Mouse (Mus musculus) C2C12 (cell line): Measurements from ENCODE around the gene Calcoco2. TPM values are rescaled to one million over a fixed set of nuclear protein-coding genes. Genes with fewer than 3 reads are reported as not detected.
"Not testable (repeated sequence)": the region's sequence is repeated elsewhere in the genome, so short reads cannot be mapped to it uniquely, and the experiment has no call there.

ENCODE experiments used
- H3K27me3 ChIP-seq: one replicate; pipeline ENCODE4 v1.6.1; 2011; ENCODE audit not compliant: control insufficient read depth, insufficient read depth, insufficient read length
- H3K36me3 ChIP-seq: one replicate; pipeline ENCODE4 v1.6.1; 2011; ENCODE audit not compliant: control insufficient read depth, insufficient read depth
- H3K4me3 ChIP-seq: one replicate; pipeline ENCODE4 v1.5.1; 2011; ENCODE audit warnings: mild to moderate bottlenecking, control low read depth; ENCODE audit not compliant: poor library complexity, insufficient read depth, severe bottlenecking
- H3K79me2 ChIP-seq: one replicate; pipeline ENCODE4 v1.6.1; 2011; ENCODE audit not compliant: control insufficient read depth, insufficient read depth
- H3K79me3 ChIP-seq: one replicate; pipeline ENCODE4 v1.6.1; 2011; ENCODE audit warnings: low read depth, control low read depth
- H3ac ChIP-seq: one replicate; pipeline ENCODE3; 2011; ENCODE audit warnings: low read depth; ENCODE audit not compliant: control insufficient read depth, insufficient read length
- CEBPB ChIP-seq: IDR thresholded peaks from one replicate; pipeline ENCODE4 v1.6.1; 2011; ENCODE audit warnings: low read depth, mild to moderate bottlenecking, control low read depth, moderate library complexity
- CTCF ChIP-seq: IDR thresholded peaks from one replicate; pipeline ENCODE4 v1.5.1; 2011; ENCODE audit not compliant: control insufficient read depth, insufficient read depth, insufficient read length
- FOSL1 ChIP-seq: IDR thresholded peaks from one replicate; pipeline ENCODE4 v1.8.0; 2011; ENCODE audit warnings: mild to moderate bottlenecking, low read length; ENCODE audit not compliant: poor library complexity, insufficient read depth, severe bottlenecking
- MAX ChIP-seq: IDR thresholded peaks from one replicate; pipeline ENCODE4 v1.6.1; 2011; ENCODE audit warnings: mild to moderate bottlenecking, control low read depth
- MYOD1 ChIP-seq: IDR thresholded peaks from one replicate; pipeline ENCODE4 v1.6.1; 2011; ENCODE audit warnings: low read depth; ENCODE audit not compliant: control insufficient read depth, insufficient read length
- MYOG ChIP-seq: IDR thresholded peaks from one replicate; pipeline ENCODE4 v1.6.1; 2011; ENCODE audit not compliant: control insufficient read depth, insufficient read length; ENCODE audit errors: extremely low read depth
- USF1 ChIP-seq: IDR thresholded peaks from one replicate; pipeline ENCODE4 v1.6.1; 2011; ENCODE audit warnings: low read depth, mild to moderate bottlenecking, control low read depth, moderate library complexity
- polyA plus RNA-seq: library from polyadenylated mRNA; unstranded; fragments of >200 nt; fragmentation: generic; extraction: Trizol; gene quantifications from one replicate; pipeline ENCODE4 v1.2.1, GENCODE M21; 2012; ENCODE audit warnings: missing spikeins

Gene Calcoco2
- polyA plus RNA-seq, 1 experiment, result 0.02 TPM

DNA sequence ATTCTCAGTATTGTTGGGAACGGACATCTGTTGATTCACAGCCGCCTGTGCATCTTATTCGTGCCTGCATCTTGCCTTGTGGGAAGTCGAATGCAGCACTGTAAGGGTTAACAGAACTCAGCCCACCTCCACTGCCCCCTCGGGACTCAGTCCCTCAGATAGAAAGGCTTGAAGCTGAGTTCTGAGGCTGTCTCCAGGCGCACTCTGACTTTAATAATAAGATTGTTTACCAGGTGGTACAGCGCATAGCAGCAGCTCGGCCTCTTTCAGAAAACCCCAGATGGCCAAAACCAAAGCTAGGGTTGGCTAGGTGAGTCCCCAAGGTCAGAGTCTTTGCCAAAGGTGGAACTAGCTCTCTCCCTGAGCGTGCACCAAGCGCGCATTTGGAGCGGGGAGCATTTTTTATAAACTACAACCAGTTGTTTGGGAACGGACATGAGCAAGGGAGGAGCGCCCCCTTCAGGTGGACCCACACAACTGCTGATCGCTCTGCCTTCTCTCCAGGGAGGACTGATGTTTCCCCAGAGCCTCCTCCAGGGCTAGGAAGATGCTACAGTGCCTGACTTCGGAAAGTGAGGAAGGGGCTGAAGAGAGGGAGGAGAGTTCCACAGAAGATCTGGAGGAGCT is 21.6 kb upstream of the Calcoco2 start, which contains the start of gene Ttll6:
Ttll6 (plus strand) TSS at position 548 of the 627 bp plus-strand sequence.
- peaks cover 15% of the 10 kb centered on the region for H3K27me3 ChIP-seq
- TF ChIP-seq CTCF (peak; percentile 87), FOSL1 (no peak), CEBPB (no peak), USF1 (no peak), MYOD1 (no peak), MAX (no peak), MYOG (no peak)

DNA sequence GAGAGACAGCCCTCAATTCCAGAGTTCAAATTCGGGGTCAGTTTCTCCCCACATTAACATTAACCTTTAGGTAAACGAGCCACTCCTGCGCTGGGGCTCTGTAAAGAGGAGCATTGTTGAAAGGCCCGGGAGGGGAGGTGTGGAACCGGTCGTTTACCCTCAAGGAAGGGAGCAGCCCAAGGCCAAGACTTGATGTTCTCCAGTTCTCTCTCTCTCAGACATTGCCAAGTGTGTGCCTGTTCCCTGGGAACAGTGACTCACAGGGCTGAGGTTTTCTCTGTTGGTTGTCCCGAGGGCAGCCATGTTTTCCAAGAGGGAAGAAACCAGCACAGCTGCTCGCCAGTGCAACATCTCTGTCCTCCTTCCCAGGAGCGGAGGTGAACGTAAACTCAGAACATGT is 18.8 kb upstream of the Calcoco2 start:
- TF ChIP-seq USF1, result no peak
- no peak for TF ChIP-seq MYOD1
- TF ChIP-seq FOSL1, result no peak
- no peak for TF ChIP-seq CEBPB
- TF ChIP-seq MAX, result no peak
- no peak for TF ChIP-seq CTCF
- TF ChIP-seq MYOG, result no peak

More for the DNA sequence above, 21.6 kb upstream of the Calcoco2 start, which contains the start of gene Ttll6:
- no peaks in the 10 kb centered on the region for H3K79me3 ChIP-seq
- H3K4me3 ChIP-seq, result no peak within 1 kb of the TSS
- H3ac ChIP-seq, result no peak within 1 kb of the TSS
- no peaks in the 10 kb centered on the region for H3K79me2 ChIP-seq
- no peaks in the 10 kb centered on the region for H3K36me3 ChIP-seq

DNA sequence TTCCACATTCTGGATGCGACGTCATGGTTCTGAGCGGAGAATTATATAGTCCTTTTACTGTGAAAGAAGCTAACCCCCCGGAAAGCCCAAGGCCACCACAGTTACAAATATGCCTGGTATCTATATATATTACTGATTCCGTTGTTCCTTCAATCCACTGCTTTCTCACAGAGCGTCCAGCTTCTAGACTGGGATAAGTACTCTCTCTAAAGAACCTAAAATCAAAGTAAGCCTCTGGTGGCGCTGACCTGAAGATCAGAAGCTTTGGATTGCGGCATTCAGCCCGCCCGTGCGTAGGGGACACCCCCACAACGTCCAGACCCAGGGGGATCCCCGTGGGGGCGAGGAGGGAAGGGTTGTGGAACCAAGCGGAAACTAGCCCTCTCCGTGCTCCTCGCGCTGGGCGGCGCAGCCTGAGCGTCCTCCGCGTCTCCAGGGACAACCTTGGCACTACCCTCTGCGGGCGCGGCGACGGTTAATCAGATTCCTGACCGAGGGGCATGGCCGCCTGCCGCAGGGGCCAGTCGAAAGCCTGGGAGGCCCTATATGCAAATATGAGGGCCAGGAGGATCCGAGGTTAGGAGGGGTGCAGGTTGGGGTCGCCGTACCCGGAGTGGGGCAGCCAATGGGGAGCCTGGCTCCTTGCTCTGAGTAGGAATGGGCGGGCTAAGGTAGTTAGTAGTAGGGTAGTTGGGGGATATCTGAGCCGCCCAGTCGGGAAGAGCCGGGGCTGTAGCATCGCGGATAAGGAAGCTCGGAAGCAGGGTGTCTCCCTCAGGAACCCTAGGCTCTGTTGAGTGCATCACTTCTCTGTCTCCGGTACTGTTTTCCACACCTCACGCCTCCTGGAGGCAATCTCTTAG is 12.5 kb upstream of the Calcoco2 start:
- no peaks in the 10 kb centered on the region for H3K36me3 ChIP-seq
- H3K79me2 ChIP-seq, result no peaks in the 10 kb centered on the region
- TF ChIP-seq MYOG (no peak), MYOD1 (no peak), MAX (no peak), FOSL1 (no peak), CEBPB (no peak), CTCF (no peak), USF1 (no peak)
- H3K4me3 ChIP-seq, result peak overlapping the region; percentile 15
- no peaks in the 10 kb centered on the region for H3K27me3 ChIP-seq
- no peaks in the 10 kb centered on the region for H3K79me3 ChIP-seq
- H3ac ChIP-seq, result peak overlapping the region; percentile 80

More for the DNA sequence above, 18.8 kb upstream of the Calcoco2 start:
- Histone ChIP-seq H3K79me3 (no peaks in the 10 kb centered on the region), H3K36me3 (no peaks in the 10 kb centered on the region), H3K27me3 (peaks cover 11% of the 10 kb centered on the region), H3K79me2 (no peaks in the 10 kb centered on the region), H3K4me3 (no peak overlapping the region), H3ac (no peak overlapping the region)

DNA sequence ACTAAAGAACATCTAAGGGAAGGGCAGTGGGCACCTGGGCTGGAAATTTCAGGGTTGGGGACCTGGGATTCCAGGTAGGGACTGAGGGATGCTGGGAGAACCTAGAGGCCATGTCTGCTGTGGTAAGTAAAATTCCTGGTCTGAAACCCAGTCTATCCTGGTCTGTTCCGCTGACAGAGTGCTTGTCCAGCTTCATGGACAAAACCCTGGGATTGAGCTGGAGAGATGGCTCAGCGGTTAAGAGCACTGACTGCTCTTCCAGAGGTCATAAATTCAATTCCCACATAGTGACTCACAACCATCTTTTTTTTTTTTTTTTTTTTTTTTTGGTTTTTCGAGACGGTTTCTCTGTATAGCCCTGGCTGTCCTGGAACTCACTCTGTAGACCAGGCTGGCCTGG is 11.0 kb upstream of the Calcoco2 start:
- H3K79me3 ChIP-seq, H3K36me3 ChIP-seq, H3K27me3 ChIP-seq, H3K4me3 ChIP-seq, H3K79me2 ChIP-seq, H3ac ChIP-seq: not testable (repeated sequence)
- TF ChIP-seq FOSL1, result peak; percentile 19

DNA sequence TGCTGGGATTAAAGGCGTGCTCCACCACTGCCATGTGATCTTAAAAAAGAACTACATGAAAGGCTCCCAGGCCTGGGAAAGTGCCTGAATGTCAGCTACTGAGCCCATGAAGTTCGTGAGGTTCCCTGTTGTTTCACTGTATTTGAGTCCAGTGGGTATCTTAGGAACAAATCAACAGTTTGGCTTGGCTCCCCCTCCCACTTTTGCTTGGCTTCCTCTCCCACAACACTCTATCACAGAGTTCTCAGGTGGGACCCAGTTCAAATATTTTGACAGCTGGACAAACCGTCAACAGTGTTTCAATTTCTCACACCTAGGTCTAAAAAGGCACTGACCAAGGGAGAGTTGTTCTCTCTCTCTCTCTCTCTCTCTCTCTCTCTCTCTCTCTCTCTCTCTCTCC is 7.6 kb upstream of the Calcoco2 start:
- Histone ChIP-seq H3K79me2 (no peaks in the 10 kb centered on the region), H3K27me3 (no peaks in the 10 kb centered on the region), H3ac (no peak overlapping the region), H3K79me3 (no peaks in the 10 kb centered on the region), H3K4me3 (no peak overlapping the region), H3K36me3 (no peaks in the 10 kb centered on the region)
- TF ChIP-seq USF1 (no peak), MYOD1 (no peak), FOSL1 (no peak), MYOG (no peak), MAX (no peak), CEBPB (no peak), CTCF (no peak)

DNA sequence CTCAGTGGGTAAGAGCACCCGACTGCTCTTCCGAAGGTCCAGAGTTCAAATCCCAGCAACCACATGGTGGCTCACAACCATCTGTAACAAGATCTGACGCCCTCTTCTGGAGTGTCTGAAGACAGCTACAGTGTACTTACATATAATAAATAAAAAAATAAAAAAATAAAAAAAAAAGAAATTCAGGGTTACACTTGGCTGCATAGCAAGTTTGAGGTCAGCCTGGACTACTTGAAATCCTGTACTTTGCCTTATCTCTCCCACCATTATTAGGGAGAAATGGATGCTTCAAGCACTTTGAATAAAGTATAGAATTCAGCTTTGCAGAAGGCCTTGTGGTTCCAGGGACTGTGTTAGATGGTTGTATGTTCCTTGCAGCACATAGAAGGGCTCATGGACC is 5.2 kb upstream of the Calcoco2 start:
- H3K79me3 ChIP-seq, H3K36me3 ChIP-seq, H3K79me2 ChIP-seq, H3K27me3 ChIP-seq, H3ac ChIP-seq, H3K4me3 ChIP-seq: not testable (repeated sequence)
